Mouse (Mus musculus) cerebral cortex, adult 2 months (tissue): ENCODE results near the gene Il1f6.

Experiments
- WGBS: fragments of 180-500 bp; shearing (Covaris S2); methylation state at CpG from one replicate; pipeline ENCODE4 v1.1.7; 2018; 5-methylcytosine and 5-hydroxymethylcytosine counted together

Gene Il1f6

DNA sequence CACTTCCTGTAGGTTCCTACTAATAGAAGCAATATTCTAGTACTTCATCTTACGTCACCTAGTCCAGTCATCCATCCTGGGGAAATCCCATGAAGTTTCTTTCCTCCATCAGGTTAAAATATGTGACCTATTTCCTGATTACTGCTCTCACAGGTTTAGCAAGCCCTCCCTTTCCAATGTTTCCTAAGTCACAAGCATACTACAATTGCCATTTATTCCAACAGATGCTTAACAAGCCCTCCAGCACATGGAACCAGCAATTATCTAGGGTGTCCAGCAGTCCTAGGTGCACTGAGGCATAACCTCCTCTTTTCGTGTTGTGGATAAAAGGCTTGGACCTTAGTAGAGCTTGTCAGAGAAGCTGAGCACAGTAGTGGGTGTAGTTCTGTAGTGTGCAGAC lies at the start of gene Il1f6:
Il1f6 (plus strand) TSS at position 301 of the 400 bp plus-strand sequence.
- WGBS, result 80% methylated on average over 2 of the region's 2 CpGs

DNA sequence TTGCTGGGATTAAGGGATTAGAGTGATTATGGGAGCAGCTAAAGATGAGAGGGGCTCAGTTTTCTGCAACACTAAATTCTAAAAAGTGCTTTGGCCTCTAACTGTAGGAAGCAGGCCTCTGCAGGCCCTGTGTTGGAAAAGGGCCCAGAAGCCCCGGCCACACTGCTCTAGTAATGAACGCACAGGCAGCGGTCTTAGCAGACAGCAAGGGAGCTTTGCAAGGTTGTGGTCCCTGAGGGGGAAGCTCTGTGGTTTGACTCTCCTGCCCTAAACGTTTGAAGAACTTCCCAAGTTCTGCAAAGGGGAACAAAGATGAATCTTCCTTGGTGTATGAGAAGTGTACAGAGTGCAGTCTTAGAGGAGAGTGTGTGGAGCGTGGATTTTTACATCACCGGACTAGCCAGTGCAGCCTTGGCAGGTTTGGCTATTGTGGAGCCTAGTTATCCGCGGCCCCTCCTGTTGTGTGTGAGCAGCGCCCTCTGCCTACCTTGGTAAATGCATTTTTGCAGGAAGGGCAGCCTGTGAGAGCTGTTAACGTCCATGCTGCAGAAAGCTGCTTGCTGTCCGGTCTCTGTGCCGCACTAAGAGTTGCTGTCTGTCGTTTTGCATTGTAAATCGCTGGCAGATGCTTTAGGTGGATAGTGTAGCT lies 33.4 kb upstream of the Il1f6 start:
- WGBS, result 13% methylated on average over 14 of the region's 14 CpGs

DNA sequence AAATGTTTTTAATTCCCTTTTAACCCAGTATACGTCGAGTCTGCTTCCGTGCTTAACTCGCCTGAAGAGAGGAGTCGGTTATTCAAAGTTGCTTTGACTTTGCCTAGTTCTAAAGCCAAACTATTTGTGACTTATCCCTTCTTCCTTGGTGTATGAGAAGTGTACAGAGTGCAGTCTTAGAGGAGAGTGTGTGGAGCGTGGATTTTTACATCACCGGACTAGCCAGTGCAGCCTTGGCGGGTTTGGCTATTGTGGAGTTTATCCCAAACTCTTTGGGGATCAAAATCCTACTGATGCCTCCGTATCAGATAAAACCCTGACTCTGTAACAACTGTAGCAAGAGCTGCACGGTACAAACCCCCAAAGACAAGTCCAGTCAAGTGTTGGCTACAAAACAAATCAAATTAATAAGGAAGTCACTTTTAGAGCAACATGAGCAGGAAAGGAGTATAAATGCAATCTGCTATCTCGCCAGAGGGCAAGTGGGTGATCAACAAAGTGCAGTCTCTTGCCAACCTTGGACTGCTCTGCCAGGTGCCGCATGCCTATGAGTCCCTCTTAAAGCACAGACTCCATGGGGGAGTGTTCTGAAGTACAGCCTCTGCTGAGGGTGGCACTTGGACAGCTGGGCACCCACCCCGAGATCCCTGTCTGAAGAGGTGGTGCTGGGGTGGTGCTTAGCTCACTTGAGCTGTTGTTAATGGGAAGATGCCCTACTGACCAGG lies 32.6 kb upstream of the Il1f6 start:
- WGBS, result 55% methylated on average over 13 of the region's 13 CpGs

DNA sequence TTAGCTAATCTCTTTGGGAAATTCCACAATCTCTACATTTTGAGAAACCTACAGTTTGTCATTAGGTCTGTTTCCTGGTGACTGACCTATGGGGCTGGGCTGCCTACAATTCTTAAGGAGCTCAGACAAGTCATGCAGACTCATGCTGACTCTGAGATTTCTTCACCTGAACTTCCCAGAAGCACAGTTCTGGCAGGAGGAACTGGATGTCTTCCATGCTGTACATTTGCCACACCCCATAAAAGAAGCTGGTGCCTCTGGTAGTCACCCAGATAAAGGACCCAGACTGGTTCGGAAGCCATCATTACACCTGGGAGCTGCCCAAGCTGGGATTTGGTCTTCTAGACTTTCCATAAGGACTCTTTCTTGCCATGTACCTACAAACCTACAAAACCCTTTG lies 29.0 kb upstream of the Il1f6 start, which contains the start of gene Il1f9:
Il1f9 (plus strand) TSS at position 301 of the 400 bp plus-strand sequence.
- WGBS, result 91% methylated on average over 1 of the region's 1 CpGs

DNA sequence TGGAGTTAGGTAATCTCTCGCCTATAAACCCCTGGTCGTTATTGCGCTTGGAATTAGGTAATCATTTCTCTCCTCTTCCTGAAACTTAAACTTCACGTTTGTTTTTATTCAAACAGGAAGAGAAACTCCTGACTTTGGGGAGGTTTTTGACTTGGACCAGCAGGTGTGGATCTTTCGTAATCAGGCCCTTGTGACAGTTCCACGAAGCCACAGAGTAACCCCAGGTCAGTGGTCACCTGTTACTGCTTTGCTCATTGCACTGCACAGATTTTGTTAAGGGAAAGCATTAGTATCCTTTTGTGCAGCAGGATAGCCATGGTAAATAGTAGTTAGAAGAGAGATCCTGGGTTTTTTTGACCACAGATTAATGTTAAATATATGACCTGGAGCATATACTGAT lies 27.6 kb upstream of the Il1f6 start:
- 76% methylated on average over 6 of the region's 6 CpGs for WGBS

DNA sequence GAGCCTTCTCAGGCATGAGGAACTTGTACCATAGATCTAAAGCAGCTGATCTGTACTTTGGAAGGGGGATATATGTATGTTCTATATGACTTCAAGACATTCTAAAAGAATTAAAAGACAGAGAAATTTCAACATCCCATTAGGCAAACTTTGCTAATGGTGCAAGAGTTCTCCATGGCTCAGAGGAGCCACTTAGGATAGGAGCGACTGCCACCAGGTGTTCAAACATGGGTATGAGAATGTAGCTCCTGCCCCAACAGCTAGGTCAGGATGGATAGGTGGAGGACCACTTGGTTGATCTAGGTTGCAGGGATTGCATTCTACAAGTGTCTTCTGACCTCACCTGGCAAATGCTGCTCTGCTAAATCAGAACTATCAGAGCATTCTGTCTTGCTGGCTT lies 27.0 kb upstream of the Il1f6 start:
- 70% methylated on average over 1 of the region's 1 CpGs for WGBS

DNA sequence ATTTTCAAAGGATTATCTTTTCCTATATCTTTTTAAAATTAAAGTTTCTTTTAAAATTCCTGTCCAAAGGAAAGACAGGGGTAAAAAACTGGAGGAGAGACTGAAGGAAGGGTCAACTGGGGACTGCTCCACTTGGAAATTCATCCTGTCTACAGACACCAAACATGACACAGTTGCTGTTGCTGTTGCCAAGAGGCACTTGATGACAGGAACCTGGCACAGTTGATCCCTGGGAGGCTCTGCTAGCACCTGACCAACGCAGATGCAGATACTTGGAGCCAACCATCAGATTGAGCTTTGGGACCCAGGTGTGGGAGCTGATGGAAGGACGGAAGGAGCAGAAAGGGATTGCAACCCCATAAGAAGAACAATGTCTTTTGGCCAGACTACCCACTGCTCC lies 12.0 kb downstream of the Il1f6 start:
- 83% methylated on average over 2 of the region's 2 CpGs for WGBS

DNA sequence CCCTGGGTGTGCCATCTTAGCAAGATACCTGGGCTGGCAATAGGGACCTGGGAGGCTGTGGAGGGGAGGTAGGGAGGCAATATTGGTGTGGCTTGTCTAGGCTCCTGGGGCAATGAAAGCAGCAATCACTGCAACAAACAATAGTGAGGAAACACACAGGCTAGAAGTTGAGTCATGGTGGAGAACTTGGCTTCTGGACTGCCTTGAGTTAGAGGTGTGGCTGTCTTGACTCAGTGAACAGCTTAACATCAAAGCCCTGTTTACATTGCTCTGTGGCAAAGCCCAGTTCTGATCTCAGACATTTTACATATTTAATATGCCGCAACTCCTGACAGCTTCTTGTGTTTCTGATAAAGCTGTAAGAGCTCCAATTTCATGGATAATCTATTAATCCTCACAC lies 52.3 kb downstream of the Il1f6 start:
- 100% methylated on average over 1 of the region's 1 CpGs for WGBS

DNA sequence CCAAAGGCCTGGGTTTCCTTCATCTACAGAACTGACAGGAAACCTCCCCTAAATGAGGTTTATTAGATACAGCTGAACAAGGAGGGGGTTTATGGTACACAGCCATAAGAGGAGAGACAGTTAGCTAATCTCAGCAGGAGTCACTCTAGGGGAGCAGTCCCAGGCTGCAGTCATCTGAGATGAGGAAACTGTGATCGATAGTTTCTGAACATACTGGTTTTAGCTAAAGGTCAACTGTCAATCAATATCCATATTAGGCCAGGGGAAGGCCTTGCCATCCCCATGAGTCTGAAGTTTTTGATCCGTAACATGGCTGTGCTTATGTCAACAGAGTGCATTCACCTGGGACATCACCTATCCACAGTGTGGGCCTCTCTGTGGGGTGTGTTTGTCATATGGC lies 58.4 kb downstream of the Il1f6 start:
- 87% methylated on average over 2 of the region's 2 CpGs for WGBS

DNA sequence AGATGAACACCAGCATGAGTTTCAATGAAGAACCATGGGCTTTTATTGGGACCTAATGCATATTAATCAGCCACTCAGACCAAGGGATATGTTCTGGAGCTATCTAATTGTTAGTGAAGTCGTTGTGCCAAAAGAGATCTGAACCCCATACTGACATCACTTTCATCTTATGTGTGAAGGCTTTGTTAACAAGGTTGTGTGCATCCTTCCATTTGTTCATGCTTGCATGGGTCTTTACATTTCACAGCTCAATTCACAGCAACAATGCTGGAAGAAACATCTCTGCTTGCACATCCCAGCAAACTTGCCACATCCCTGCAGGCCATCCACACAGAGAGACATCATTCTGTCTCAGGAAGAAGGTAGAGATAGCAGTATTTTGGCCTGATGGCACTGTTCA lies 59.9 kb downstream of the Il1f6 start:
- 20% methylated on average over 1 of the region's 1 CpGs for WGBS
